Mouse (Mus musculus) forelimb bud, embryonic 11.5 days (tissue): ENCODE results near the gene Synrg.

Experiments
- DNase-seq: peaks from one replicate; pipeline ENCODE4 v3.0.0-alpha.2; 2012; ENCODE audit warnings: low read depth, low spot score

Synrg gene

DNA sequence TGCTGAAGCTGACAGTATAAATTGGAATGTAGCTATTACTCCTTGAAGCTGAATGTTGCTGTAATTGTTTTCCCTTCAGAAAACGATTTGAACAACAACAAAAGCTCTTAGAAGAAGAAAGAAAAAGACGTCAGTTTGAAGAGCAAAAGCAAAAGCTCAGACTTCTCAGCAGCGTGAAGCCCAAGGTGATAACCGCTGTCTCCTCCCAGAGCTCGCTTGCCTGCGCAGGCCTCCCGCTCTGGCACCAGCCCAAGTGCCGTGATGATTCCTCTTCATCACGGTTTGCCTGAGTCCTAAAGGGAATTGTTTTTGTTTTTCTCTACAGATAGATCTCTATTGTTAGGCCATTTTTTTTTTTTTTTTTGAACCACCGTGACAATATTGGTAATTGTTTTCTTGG is 17.1 kb downstream of the Synrg start:
- no peak for DNase-seq

DNA sequence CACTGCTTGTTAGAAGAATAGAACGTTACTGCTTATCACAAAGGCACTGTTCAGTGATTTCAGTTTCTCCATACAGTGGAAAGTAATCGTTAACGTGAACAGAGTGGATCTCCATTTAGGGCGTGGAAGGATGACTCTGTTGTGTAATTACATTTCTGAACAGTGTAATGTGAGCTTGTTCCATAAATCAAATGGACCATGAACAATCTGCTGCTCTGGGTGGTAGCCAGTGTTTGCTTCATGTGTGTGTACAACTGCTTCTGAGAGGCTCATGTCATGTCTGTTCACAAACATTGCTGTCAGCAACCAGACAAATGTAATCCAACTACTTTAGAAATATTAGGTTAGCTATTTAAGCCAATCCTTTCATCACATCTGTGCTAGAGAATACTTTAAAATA is 27.5 kb downstream of the Synrg start:
- DNase-seq = no peak

DNA sequence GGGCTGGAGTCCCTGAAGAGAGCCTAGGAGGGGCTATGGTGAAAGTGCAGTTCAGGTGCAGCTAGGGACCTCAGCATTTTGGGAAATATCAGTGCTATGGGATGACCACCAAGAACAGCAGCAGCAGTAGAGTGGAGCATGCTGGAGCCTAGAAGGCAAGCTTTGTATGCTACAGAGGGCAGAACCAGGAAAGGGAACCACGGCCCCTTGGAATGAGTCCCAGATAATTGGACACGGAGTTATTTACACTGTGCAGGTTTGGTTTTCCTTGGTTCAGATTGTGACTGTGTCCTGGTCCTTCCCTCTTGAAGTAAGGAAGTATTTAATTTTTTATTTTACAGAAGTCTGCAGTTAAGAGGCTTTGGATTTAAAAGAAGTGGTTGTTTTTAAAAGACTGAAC is 29.2 kb downstream of the Synrg start:
- no peak for DNase-seq

DNA sequence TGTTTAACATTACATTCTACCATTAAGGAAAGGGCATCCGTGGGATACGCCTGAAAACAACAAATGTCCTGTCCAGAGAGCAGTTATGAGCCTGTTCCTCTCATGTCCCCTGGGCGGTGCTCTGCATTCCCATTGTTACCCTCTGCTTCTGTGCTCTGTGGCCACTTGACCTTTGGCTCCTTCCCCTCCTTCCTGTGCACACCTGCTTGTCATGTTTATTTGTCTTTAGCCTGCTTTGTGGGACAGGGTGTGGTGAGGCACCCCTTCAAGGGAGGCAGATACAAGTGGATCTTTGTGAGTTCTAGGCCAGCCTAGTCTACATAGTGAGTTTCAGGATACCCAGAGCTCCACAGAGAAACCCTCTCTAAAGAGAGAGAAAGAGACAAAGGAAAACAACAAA is 30.3 kb downstream of the Synrg start:
- no peak for DNase-seq

DNA sequence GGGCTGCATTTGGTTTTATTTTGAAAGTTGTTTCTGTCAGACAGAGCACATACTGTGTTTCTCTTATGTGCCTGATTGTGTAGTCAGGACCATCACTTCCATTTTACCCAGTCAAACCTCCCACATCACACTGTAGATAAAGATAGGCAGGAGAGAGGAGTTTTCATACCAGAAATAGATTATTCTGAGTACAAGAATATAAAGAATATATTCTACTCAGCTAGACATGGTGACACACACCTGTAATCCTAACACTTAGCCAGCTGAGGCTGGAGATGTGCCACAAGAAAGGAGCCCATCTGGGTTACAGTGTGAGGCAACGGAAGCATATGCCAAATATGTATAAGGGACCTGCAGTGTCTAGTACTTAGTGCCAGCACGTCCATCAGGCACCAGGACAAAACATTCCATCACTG is 31.3 kb downstream of the Synrg start:
- DNase-seq = no peak

DNA sequence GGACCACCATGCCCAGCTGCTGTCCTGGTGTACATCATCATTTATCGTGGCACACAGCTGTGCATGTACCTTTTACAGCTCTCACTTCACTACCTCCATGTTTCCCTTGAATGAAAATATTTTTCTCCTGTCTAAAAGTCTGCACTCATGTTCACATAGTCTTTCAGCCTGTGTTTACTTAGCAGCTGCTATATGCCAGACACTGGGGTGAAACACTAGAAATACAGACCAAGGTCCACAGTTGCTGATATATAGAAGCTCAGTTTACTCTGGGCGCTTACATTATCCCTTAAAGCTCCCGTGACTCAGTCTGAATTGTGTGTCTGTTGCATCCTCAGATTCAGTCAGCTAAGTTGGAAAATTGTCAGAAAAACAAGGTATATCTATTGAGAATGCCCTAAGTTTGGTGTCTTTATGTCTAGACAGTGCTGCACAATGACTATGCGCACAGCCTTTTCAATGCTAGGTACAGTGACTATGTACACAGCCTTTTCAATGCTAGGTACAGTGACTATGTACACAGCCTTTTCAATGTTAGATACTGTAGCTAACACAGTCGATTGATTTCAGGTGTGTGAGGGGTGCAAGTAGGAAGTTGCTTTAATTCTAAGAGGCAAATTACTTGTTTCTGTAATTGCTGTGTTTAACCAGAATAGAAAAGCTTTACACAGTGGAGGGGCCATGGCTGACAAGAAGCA is 33.1 kb downstream of the Synrg start:
- DNase-seq = no peak

DNA sequence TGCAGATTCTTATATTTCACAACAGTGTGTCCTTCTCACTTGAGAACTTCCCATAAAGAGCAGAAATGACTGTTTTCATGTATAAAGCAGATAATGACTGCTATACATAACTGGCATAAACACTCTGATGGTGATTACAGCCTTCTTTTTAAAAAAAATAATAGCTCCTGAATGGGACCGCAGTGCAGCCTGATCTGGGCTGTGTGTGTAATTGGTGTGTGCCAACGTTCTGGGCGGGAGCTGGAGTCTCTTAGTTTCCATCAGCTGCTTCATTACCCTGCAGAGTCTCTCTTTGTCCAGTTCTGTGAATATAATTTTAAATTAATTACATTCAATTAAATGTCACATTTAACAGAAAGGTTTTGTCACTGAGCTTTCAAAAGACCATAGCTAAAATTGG is 34.8 kb downstream of the Synrg start:
- no peak for DNase-seq

DNA sequence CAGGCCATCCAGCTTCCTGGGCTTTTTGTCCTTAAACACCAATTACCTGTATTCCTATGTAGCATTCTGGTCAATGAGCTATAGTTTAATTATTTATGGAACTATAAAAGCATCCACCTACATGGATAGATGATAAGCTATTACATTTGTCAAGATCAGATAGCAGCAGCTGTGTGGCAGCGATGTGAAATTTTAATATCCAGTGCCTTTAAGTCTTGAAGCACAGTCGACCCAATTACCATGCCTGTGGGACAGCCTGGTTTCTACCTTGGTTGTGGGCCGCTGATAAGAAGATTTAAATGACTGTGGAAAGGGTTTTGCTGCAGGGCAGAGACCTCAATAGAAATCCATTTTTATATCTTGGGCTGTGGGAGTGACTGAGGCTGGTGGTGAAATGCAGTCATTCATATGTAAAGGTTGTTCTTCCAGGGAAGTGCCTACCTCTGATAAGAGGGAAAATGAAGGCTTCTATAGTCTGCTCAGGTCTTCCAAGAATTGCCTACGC is 35.2 kb downstream of the Synrg start:
- DNase-seq = no peak

DNA sequence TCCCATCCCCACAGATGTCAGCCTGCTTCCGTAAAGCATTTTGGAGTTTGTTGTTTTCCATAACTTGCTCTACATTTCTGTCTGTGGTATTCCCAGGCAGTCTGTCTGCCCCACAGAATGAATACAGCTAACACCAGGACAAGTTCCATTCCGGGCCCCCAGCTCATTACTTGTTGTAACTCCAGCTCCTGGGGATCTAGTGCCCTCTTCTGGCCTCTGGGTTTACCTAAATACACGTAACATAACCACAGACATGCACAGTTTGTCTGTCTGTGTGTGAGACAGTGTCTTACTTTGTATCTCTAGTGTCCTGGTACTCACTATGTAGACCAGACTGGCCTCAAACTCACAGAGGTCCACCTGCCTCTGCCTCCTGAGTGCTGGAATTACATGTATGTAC is 37.0 kb downstream of the Synrg start:
- no peak for DNase-seq

DNA sequence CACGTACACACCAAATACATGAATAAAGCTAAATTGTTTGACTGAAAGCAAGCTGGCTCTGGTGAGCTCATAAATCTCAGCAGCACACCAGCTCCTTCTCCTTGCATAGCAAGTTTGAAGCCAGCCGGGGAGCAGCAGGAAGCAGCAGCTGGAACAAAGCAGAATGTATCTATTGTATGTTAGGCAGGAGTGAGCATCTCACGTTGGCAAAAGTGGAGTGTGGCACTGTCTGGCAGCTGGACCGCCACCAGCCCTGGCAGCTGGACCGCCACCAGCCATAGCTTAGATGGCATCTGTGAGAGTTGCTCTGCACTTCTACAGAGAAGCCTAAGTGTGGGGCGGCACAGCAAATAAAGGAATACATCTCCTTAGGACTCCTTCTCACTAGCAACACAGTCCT is 39.8 kb downstream of the Synrg start:
- no peak for DNase-seq

DNA sequence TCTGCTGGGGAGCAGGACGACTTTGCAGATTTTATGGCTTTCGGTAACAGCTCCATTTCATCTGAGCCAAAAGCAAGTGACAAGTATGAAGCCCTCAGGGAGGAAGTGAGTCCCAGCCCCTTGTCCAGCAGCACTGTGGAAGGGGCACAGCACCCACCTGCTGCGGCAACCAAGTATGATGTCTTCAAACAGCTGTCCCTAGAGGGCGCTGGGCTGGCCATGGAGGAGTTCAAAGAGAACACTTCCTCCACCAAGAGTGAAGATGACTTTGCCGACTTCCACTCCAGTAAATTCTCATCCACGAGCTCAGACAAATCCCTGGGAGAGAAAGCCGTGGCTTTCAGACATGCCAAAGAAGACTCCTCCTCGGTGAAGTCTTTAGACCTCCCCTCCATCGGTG is 44.8 kb downstream of the Synrg start:
- DNase-seq = no peak

DNA sequence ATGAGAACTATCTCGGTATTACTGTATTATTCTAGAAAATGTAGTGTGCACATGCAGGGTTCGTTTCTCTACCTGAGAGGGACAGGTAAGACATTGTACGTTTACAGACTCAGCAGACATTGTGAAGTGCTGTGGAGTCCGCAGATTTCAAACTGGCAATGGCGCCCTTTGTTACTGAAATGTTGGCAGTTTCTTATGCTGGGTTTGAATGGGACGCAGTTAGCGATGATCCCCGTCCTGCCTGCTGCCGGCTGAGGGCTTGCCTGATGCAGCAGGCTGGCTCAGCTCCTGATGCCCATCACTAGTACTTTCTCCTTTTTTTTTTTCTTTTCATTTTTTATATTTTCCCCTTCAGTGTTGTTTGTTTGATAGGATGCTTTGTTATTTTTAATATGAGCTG is 46.2 kb downstream of the Synrg start:
- no peak for DNase-seq

DNA sequence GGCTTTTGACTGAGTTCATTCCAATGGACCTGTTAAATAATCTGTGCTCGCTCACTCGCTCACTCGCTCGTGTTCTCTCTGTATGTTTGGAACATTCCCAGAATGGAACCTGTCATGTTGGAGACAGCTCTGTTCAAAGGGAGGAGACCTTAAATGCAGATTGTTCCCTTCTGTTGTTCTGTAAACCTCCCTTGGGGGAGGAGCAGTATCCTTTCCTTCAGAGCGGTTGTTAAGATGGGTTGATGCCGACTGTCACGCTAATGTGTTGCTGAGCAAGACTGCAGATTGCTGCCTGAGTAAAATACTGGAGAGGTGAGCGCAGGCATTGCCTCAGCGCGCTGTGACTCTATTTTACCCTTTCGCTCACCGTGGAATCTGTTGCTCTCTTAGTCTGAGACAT is 46.8 kb downstream of the Synrg start:
- DNase-seq = no peak

DNA sequence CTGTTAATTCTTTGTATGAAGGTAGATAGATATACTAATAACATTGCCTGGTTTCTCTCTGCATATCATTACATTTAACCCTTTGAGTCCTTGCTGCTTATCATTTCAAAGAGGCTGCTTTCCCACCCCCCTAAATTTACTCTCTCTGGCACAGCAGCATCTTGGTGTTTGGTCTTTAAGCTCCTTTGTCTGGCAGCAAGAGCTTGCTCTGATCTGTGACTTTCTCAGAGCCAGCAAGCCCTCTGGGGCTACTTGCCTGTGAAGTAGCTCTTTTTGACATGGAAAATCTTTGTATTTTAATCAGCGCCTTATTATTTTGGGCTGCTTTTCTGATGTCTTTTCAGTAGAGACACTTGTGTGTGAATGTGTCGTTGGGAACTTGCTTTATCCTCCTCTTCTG is 47.3 kb downstream of the Synrg start:
- DNase-seq = no peak

DNA sequence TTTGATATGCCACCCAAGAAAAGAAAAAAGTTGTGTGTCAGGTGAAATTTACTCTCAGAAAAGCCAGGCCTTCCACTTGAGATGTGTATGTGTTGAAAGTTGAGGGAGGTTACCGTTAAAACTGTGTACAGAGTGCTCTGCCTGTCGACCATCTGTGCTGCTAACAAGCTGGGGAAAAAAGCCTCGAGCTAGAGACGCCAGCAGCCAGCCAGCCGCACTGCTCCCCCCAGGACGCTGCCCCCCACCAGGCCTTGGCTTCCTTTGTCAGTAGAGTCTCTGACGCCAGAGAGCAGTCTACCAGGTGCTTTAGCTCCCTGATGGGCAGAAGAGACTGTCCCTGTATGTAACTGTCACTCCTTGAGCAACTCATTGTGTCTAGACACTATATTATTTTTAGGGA is 48.9 kb downstream of the Synrg start:
- DNase-seq = peak; percentile 32

DNA sequence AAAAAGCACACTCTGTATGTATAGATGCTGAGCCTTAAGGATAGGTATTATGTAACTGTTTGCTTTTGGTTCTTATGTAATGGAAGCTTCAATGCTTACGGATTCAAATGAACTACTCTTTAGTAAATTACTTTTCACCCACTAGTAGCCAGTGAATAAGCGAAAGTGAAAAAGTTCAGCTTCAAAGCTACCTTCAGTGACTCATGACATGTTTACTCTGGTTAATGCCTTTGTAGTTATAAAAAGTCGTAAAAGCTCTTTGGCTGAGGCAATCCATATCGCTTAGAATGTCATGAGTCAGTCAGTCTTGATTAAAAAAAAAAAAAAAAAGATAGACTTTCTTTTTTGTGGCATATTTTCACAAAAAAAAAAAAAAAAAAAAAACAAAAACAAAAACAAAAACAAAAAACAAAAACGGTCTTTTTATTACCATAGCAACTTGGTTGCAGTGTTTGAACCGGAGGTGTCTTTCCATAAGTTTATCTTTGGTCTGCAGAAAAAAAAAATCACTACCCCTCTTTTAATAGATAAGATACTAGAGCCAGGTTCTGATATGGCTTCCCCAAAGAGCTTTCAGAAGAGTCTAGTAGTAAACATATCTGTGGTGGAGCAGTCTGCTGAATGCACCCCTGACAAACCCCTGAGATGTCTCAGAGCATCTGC is 52.0 kb downstream of the Synrg start:
- DNase-seq = no peak

DNA sequence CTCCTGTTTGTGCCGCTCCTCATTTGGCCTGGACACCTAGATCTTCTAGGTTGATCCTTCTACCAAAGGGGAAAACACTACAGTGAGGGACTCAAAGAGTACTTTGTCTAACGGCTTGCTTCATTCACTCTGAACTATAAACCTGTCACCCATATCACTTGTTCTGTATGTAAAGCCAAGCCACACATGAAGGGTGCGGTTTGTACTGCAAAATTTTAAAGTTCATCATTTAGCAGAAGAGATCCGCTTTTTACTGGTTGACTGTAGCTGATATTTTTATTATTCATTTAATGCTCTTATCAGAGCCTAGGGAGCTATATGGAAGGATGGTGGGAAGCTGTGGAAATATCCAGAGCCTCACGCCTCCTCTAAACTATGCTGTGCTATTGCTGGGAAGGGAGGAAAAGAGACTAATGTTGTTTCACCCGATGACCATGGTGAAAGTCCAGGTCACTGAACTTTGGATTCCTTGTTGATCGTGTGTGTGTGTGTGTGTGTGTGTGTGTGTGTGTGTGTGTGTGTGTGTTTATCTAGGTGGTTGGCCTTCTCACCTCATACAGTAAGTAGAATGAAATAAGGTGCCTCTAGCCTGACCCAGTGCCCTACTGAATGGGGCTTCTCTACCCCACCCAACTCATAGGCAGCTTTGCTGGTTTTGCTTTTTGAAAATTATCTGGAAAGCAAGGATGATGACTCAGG is 52.7 kb downstream of the Synrg start:
- no peak for DNase-seq

DNA sequence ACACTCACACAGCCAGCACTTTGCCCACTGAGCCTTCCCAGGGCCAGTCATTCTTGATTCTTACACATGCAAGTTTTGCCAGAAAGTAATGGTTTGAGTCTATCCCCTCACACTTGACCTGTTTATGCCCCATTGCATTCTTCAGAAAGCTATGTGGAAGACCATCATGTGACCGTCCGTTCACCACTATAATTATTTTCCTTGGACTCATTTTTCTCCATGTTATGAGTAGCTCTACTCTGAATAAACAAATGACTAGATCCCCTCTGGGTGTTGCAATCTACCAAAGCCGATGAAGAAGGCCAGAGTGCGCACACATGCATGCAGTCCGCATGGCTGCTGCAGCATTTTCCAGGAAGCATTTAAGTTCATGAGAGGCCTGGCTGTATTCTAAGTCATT is 63.0 kb downstream of the Synrg start:
- DNase-seq = no peak

DNA sequence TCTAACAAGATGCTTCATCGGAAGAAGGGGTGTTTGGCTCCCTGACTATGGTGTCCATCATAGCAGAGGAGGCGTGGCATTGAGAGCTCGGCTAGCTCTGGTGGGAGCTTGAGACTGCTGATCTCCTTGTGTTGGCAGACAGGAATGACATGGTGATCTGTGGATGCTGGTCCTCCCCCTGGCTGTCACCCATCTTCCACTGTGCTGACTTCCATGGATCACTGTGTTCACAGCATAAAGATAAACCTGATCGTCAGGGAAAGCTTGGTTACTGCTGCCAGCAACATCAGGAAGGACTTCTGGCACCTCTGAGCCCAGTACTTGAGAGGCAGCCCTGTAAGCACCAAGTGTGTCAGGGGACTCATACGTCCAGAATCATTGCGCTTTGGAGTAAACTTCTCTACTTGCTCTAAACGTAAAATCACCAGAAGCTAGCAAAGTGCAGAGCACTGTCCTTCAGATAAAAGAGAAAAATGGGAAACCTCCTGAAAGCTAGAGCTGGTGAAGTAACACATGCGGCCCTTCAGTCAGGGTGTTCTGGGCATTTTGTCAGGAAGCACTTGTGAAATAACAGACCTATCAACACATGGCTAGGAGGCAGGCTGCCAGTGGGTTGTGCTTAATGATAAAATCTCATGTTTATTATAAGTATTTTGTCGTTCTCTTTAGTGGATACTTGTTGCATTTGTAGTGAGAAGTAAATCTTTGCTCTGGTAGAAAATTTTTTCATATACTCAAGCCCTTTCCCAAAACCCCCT is 64.2 kb downstream of the Synrg start:
- no peak for DNase-seq

DNA sequence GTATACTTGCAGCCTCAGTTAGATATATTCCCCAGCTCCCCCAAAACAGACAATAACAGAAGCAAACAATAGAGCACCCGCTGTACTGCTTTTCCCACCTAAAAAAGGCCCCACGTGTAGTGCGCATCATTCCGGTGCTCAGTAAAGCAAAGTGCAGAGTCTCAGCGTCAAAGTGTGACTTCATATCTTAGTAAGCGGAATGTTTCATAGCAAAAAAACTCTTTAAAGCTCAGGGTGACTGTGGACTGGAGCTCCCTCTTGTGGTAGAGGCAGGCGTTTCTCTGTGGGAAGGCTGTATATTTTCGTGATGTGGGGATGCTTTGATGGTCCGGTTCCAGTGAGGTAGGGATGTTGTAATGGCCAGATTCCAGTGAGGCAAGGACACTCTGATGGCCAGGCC is 67.7 kb downstream of the Synrg start:
- DNase-seq = peak; percentile 56

DNA sequence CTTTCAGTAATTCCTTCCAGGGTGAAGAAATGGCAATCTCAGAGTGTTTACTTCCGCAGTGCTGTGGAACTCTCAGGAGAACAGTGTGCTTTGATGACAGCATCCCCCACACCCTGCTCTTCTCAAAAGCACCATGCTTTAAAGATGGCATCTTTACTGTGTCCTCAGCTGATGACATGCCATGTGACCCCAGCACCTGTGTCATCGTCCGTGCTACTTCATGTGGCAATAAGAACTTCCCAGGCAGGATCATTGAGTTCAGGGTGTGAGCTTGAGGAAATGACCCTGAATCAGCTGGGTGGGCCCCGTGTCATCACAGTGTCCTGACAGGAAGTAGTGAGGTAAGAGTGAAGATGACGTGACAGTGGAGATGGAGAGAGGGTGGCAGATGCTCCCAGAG is 68.3 kb downstream of the Synrg start:
- DNase-seq = no peak

DNA sequence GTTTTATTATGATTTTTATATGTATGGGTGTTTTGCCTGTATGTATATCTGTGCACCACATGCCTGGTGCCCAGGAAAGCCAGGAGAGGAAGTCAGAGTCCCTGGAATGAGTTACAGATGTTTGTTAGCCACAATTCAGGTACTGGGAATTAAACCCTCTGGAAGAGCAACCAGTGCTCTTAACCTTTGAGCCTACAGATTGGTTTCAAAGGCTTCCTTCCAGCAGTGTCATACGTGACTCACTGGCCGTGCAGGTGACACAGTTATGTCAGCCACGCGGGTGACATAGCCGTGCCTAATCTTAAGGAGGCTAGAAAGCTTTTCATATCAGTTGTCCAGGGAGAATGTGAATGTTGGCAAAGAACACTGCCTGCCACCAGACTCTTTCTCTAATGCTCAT is 69.4 kb downstream of the Synrg start:
- DNase-seq = no peak
